Mouse (Mus musculus) gastrocnemius, postnatal 14 days (tissue): ENCODE measurements around the gene Klf1. TPM values are rescaled to one million over a fixed set of nuclear protein-coding genes. Genes with fewer than 3 reads are reported as not detected.
A peak's percentile ranks its signal among the peaks of the same experiment; 100 is the strongest.

Experiments
- DNase-seq: peaks from one replicate; pipeline ENCODE4 v3.0.0; 2021; ENCODE audit warnings: mixed read lengths
- intact Hi-C: fragments of 180-260 bp; cut with DNase I; formaldehyde crosslinking; loops from one replicate; pipeline ENCODE4 v1.15.1; 2025; ENCODE audit warnings: low total_unique reads
- long read RNA-seq, 2 experiments: library from polyadenylated mRNA; stranded (forward); transcript quantifications; one replicate each; pipeline ENCODE4 v2.0.0; 2021
- total RNA-seq, 2 experiments: library from RNA; stranded (reverse); gene quantifications; 2 replicates each; pipeline ENCODE4 v1.2.3; 2021

The Klf1 gene
- total RNA-seq, result under 1 TPM in 1 of 2 experiments, not detected in 1; 0.23 TPM
- long read RNA-seq, experiment 1, result 0 reads
- long read RNA-seq, experiment 2, result 0 reads

- intact Hi-C loops, result no loop called here
- DNase-seq, result no peak
Observed at GRCm38 (mm10) chr8:84901752-84902151, at the start of gene Klf1. TSS of gene Klf1 (plus strand) at chr8:84901928.

DNA sequence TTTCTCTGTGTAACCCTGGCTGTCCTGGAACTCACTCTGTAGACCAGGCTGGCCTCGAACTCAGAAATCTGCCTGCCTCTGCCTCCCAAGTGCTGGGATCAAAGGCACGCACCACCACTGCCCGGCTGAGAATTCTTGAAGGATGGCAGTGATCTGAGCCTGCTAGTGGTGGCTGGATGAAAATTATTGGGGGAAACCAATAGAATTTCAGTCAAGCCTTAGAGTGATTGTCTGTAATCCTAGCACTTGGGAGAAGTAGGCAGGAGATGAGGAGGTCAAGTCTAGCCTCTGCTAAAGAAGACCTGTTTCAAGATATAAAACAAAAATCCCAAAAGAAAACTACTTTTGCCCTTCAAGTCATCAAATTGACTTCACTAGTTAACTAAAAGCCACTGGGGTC lies 45.3 kb upstream of the Klf1 start:
- DNase-seq, result no peak
- intact Hi-C loops, result no loop called here

DNA sequence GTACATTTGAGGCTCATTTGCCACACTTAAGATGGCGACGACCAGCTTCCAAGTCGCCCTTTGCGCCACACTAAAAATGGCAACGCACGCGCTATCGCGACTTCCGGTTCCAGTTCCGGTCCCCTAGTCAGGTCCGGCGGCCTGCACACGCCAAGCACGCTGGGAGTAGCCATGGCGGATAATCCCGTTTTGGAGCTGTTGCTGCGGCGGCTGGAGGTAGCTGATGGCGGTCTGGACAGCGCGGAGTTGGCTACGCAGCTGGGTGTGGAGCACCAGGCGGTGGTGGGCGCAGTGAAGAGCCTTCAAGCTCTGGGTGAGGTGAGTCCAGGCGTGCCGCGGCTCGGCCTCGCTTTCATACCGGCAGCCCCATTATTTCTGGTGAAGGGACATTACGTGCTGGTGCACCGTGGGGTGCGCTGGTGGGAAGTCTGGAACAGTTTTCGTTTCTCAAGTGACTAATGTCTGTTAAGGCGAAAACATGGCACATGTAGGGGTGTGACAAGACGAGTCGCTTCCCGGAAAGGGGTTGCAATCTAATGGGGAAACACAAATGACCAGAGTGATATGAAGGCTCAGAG lies 44.8 kb upstream of the Klf1 start, which contains the start of gene Farsa:
Gene Farsa, plus strand, starts transcription at position 126 of the 578 bp plus-strand sequence.
- intact Hi-C loops, result no loop called here

GRCm38 (mm10) chr8:84871376-84872308 lies 30.1 kb upstream of the Klf1 start, which contains the start of gene Syce2:
TSS of gene Syce2 (plus strand) at chr8:84872111.
- intact Hi-C loops, result no loop called here
- peak; percentile 80 for DNase-seq

More for the DNA sequence above, 44.8 kb upstream of the Klf1 start, which contains the start of gene Farsa:
- DNase-seq, result peak; percentile 92

DNA sequence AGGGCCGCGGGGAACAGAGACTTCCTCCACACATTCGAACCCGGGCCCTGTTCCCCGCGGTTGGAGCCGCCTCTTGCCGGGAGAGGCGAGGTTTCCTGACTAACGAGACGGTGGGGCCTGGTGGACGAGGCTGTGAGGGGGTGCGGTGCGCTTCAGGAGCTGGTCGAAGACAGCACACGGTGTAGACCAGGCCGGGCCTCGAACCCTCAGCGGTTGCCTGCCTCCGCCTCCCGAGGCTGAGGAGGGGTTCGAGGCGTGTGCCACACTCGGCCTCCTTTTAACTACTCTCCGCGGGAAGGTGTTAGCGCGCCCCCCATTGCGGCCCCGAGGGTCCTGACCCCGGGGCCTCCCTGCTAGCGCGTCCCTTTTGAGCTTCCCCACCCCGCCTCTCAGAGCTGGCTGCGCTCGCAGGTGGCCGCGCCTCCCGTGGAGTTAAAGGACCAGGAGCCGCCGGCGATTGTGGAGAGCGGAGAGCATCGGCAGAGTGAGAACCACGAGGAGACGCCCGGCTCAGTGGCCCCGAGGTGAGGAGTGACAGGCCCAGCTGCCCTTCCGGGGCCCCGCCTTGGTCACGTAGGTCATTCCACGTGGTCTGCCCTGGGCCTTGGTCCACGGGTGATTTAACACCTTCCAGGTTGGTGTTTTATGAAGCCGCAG lies 29.3 kb upstream of the Klf1 start:
- intact Hi-C loops, result no loop called here

GRCm38 (mm10) chr8:84873016-84873415 lies 28.7 kb upstream of the Klf1 start:
- intact Hi-C loops, result no loop called here
- DNase-seq, result no peak

More for the DNA sequence above, 29.3 kb upstream of the Klf1 start:
- peak; percentile 38 for DNase-seq

DNA sequence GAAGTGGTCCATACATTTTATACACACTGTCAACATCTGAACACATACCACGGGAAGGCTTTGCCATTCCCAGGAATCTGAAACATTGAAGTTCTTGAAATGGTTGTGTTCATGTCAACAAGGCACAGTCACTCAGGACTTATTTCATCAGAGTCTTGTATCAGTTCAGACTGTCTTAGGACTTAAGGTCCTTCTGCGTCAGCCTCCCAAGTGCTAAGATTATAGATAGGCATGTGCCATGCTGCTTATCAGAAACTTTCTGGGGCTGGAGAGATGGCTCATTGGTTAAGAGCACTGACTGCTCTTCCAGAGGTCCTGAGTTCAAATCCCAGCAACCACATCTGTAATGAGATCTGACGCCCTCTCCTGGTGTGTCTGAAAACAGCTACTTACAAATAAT lies 27.4 kb upstream of the Klf1 start:
- DNase-seq, result no peak

GRCm38 (mm10) chr8:84877297-84878035 lies 24.3 kb upstream of the Klf1 start:
- intact Hi-C loops, result no loop called here
- DNase-seq, result no peak

More for the DNA sequence above, 27.4 kb upstream of the Klf1 start:
- intact Hi-C loops, result no loop called here

DNA sequence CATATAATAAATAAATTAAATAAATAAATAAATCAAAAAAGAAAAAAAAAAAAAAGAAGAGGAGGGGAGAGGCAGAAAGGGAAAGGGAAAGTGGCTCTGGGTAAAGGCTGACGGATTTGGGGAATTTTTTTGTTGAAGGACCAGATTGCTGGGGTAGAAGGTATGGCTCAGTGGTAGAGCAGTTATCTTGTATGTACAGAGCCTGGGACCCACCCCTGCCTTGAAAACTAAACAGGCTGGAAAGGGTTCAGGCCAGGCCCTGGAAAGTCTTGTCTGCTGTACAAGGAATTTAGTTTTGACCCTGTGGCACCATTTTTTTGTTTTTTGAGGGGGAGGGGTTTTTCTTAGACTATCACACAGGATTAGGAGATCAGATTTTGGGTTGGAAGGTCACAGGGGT lies 22.8 kb upstream of the Klf1 start:
- DNase-seq, result no peak

GRCm38 (mm10) chr8:84884728-84885127 lies 17.0 kb upstream of the Klf1 start:
- intact Hi-C loops, result no loop called here
- DNase-seq, result no peak

More for the DNA sequence above, 22.8 kb upstream of the Klf1 start:
- intact Hi-C loops, result no loop called here

DNA sequence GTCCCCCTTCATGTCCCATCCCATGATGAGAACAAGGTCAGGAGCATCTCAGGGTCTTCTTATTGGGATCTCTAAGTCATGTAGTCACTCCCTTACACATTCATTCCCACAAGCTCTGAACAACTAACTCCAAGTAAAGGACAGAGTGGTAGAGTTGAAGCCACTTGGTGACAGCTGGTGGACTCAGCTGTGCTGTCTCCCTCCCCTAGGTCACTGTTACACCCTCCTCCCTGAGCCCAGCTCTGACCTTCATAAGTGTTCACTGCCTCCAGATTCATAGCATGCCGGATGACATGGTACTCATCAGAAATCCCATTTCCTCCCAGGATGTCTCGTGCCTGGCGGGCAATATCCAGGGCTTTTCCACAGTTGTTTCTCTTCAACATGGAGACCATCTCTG lies 13.4 kb upstream of the Klf1 start:
- DNase-seq, result no peak
- intact Hi-C loops, result no loop called here

- no peak for DNase-seq
- intact Hi-C loops, result no loop called here
Observed at GRCm38 (mm10) chr8:84889141-84889540, 12.6 kb upstream of the Klf1 start.

DNA sequence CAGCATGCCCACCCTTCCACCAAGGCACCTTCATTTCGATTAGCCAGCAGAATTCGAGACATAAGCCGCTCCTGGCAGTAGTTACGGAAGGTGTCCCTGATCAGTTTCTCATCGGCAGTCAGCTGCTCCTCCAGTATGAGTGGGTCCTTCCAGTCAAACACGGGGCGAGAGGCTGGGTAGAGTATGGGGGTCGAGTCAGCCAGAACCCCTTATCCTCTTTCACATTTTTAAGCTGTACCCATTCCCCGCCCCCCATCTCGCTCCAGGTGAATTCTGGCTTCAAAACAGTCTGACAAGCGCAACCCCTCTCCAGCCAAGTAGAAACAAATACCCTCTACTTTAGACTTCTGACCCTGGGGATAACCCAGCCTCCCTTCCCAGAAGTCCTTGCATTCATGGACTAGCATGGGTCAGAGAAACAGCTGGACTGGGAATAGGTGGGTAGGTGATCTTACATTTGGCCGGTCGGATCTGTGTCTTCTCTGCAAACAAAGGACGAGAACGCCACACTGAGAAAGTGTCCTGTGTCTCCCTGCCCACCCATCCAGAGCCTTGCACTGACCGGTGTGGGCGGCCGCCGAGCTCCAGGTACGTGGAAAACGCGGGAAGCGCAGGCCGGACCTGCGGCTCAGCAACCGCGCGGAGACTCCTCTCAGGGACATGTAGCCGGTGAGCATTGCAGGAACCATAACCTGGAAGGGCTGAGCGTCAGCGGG lies 8.6 kb upstream of the Klf1 start:
- intact Hi-C loops, result loop anchor here (5.0 kb wide), 1 partner anchor 41 kb away; no protein-coding TSS in a partner anchor
- no peak for DNase-seq

DNA sequence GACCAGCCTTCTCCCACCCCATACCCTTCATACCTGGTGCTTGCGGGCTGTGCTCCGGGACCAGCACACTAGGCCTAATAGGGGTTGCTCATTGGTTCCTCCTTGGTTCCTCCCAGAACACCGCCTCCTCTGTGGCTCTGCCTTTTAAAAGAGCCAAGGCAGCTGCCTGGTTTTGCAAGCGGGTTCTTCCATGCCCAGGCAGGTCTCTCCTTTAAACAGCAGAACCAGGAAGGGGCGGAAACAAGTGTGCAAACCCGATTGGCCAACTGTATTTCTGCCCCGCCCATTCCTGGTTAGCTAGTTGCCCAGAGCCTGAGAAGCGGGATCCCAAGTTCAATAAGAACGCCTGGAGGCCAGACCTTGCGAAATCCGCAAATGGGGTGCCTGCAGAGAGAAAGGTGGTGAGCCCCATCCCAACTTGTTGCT lies 8.0 kb upstream of the Klf1 start, which contains the start of gene Gcdh:
Gene Gcdh, minus strand, starts transcription at position 213 of the 426 bp plus-strand sequence.
- intact Hi-C loops, result loop anchor here (5.0 kb wide), 1 partner anchor 41 kb away; no protein-coding TSS in a partner anchor
- peak; percentile 88 for DNase-seq

GRCm38 (mm10) chr8:84895963-84896362 lies 5.8 kb upstream of the Klf1 start:
- intact Hi-C loops, result no loop called here

GRCm38 (mm10) chr8:84901071-84901470 lies 657 bp upstream of the Klf1 start:
- no peak for DNase-seq
- intact Hi-C loops, result no loop called here

More at GRCm38 (mm10) chr8:84895963-84896362, 5.8 kb upstream of the Klf1 start:
- DNase-seq, result no peak

- DNase-seq, result no peak
- intact Hi-C loops, result no loop called here
Observed at GRCm38 (mm10) chr8:84902367-84902919, 715 bp downstream of the Klf1 start.
